16 mouse cellular contexts compared by ENCODE assay signal in the genomic region with DNA sequence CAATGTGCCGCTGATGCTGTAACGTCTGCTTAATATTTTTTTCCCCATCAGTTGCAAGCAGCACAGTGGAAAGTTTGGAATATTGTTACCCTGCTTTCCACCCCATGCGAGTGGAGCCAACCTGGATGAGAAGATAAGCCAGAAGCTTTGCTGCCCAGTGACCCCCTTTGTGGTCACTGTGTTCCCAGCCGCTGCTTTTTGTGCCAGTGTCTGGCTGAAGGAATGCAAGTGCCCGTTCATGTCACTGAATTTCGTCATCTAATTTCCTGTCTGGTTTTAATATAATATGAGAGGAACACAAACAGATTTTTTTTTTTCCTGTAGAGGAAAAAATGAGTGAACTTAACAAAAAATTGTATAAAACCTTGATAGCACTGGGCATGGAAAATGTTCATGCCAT. TPM values are rescaled to one million over a fixed set of nuclear protein-coding genes. Genes with fewer than 3 reads are reported as not detected.
DNase-seq lines count a peak whose midpoint lies in the region; ATAC-seq lines count a peak whose summit lies in the region.
"Had no signal": no experiment of that assay in that cellular context is flagged by ENCODE, and none has a peak within 500 bp of the region (broad histone marks: within the 10 kb centered on the region; RNA-seq: fewer than 3 reads in every experiment).

No protein-coding gene starts in this region.

- DNase-seq in heart, adult 11 months, result peak; percentile 87
- no peak for DNase-seq in heart, postnatal 25 days (ENCODE audit: low spot score)
- DNase-seq in Muller cell, postnatal 12 days (ENCODE audit: inconsistent ontology term), result peak; percentile 64
- DNase-seq in thymus, adult 18-20 months, result no peak
- no peak for DNase-seq in thymus, postnatal 14 days
- DNase-seq: adrenal gland, adult 8-10 months; adrenal gland, postnatal 36 days; B cell, adult 2 months; cerebellum, adult 8-10 months; cerebellum, postnatal 14 days; forebrain, postnatal 0 days; heart, postnatal 36 days; kidney, adult 18-20 months had no signal

- ATAC-seq in hematopoietic stem cell, adult 5-6 weeks (replicated peaks in 1 of 2; ENCODE audit: insufficient read depth in 1 of 2, low FRiP score in 2 of 2, low TSS enrichment in 1 of 2, low read depth in 1 of 2, poor library complexity in 2 of 2, severe bottlenecking in 2 of 2), result peak; percentile 27 to 32; a peak in 2 of 4 replicates
- ATAC-seq: forebrain, postnatal 0 days; hindbrain, postnatal 0 days; intestine, embryonic 15.5 days had no signal

- intact Hi-C loops in heart, postnatal 25 days (cut with DNase I), result no loop called here

RNA-seq across cellular contexts. Expression of a gene that starts 46.1 kb away (rescaled TPM):
- total RNA-seq in heart, postnatal 25 days (2021), result 1 to 10 TPM; 8.5 to 9.4 TPM
- total RNA-seq in hematopoietic stem cell, adult 5-6 weeks (2017), result 16.2 and 20.7 TPM in 2 replicates

Comparison
In these comparisons a context has a peak if more than half of its experiments do, and no peak if none do; other contexts are left out.
1. DNase-seq: peak in heart, adult 11 months (single experiment) and Muller cell, postnatal 12 days (single experiment); none in heart, postnatal 25 days (single experiment), thymus, adult 18-20 months (0 of 2) and thymus, postnatal 14 days (single experiment).